Mouse (Mus musculus) ES-Bruce4 (cell line): ENCODE measurements around the gene AC124502.3. TPM values are rescaled to one million over a fixed set of nuclear protein-coding genes. Genes with fewer than 3 reads are reported as not detected.

Source experiments
- H3K27ac ChIP-seq: 2 replicates; pipeline ENCODE4 v1.5.1; 2012; ENCODE audit warnings: low read length, inconsistent platforms; ENCODE audit not compliant: insufficient read depth
- H3K27me3 ChIP-seq: 2 replicates; pipeline ENCODE4 v1.6.1; 2012; ENCODE audit warnings: mild to moderate bottlenecking, low read length, inconsistent platforms; ENCODE audit not compliant: control insufficient read depth, poor library complexity, insufficient read depth, severe bottlenecking
- H3K36me3 ChIP-seq: 2 replicates; pipeline ENCODE4 v1.6.1; 2012; ENCODE audit warnings: inconsistent platforms, mild to moderate bottlenecking, low read length, moderate library complexity; ENCODE audit not compliant: control insufficient read depth, poor library complexity, insufficient read depth, severe bottlenecking
- H3K4me1 ChIP-seq: one replicate; pipeline ENCODE4 v1.8.1; 2011; ENCODE audit warnings: low read length; ENCODE audit not compliant: control insufficient read depth, insufficient read depth
- H3K4me3 ChIP-seq: 2 replicates; pipeline ENCODE4 v1.5.1; 2011; ENCODE audit warnings: low read depth, mild to moderate bottlenecking, low read length
- H3K9ac ChIP-seq: 2 replicates; pipeline ENCODE4 v1.6.1; 2012; ENCODE audit warnings: low read depth, mild to moderate bottlenecking, inconsistent platforms; ENCODE audit not compliant: poor library complexity, severe bottlenecking
- H3K9me3 ChIP-seq: replicated peaks from 2 replicates; pipeline ENCODE4 v1.6.1; 2012; ENCODE audit warnings: mild to moderate bottlenecking, low read length, inconsistent platforms; ENCODE audit not compliant: control insufficient read depth, poor library complexity, insufficient read depth, severe bottlenecking
- CTCF ChIP-seq: IDR thresholded peaks from one replicate; pipeline ENCODE4 v1.8.1; 2011; ENCODE audit warnings: low read depth, low read length
- EP300 ChIP-seq: IDR thresholded peaks from 2 replicates; pipeline ENCODE4 v1.6.1; 2011; ENCODE audit warnings: low read depth, low read length; ENCODE audit not compliant: insufficient read depth
- POLR2A ChIP-seq: IDR thresholded peaks from one replicate; pipeline ENCODE4 v1.8.1; 2011; ENCODE audit warnings: low read length; ENCODE audit not compliant: insufficient read depth
- polyA plus RNA-seq: library from polyadenylated mRNA; stranded (reverse); fragments of >200 nt; gene quantifications from 2 replicates; pipeline ENCODE4 v1.2.4, GENCODE M21; 2011; ENCODE audit warnings: low read depth; ENCODE audit not compliant: missing spikeins, insufficient read depth, insufficient read length

AC124502.3 gene
- polyA plus RNA-seq, 1 experiment, result not detected

- H3K9me3 ChIP-seq, result no peaks in the 10 kb centered on the region
- peak within 1 kb of the TSS; percentile 93 for H3K4me3 ChIP-seq
- H3K27me3 ChIP-seq, result no peaks in the 10 kb centered on the region
- H3K9ac ChIP-seq, result peak within 1 kb of the TSS; percentile 44
- no peaks in the 10 kb centered on the region for H3K36me3 ChIP-seq
- TF ChIP-seq POLR2A (peak; percentile 69), CTCF (peak; percentile 49), EP300 (0 out of 2 replicates have a peak, but pooled peaks have one; percentile 9)
- no peaks in the 10 kb centered on the region for H3K4me1 ChIP-seq
- H3K27ac ChIP-seq, result no peak within 1 kb of the TSS
Observed at GRCm38 (mm10) chr19:5087884-5088728, 49.4 kb downstream of the AC124502.3 start, which contains the start of gene Yif1a. Gene Yif1a, plus strand, starts transcription at chr19:5088538.

- H3K9ac ChIP-seq, result no peak overlapping the region
- peak overlapping the region; percentile 93 for H3K4me3 ChIP-seq
- TF ChIP-seq POLR2A (no peak), CTCF (no peak), EP300 (no peak)
- no peaks in the 10 kb centered on the region for H3K4me1 ChIP-seq
- no peaks in the 10 kb centered on the region for H3K36me3 ChIP-seq
- H3K27ac ChIP-seq, result no peak overlapping the region
- no peaks in the 10 kb centered on the region for H3K9me3 ChIP-seq
- H3K27me3 ChIP-seq, result no peaks in the 10 kb centered on the region
Observed at GRCm38 (mm10) chr19:5089324-5089723, 50.6 kb downstream of the AC124502.3 start.

- no peaks in the 10 kb centered on the region for H3K4me1 ChIP-seq
- no peak overlapping the region for H3K27ac ChIP-seq
- H3K9ac ChIP-seq, result no peak overlapping the region
- no peaks in the 10 kb centered on the region for H3K36me3 ChIP-seq
- no peaks in the 10 kb centered on the region for H3K9me3 ChIP-seq
- H3K4me3 ChIP-seq, result no peak overlapping the region
- TF ChIP-seq EP300 (no peak), CTCF (no peak), POLR2A (no peak)
- H3K27me3 ChIP-seq, result no peaks in the 10 kb centered on the region
Observed at GRCm38 (mm10) chr19:5092083-5092482, 53.4 kb downstream of the AC124502.3 start.

- no peak overlapping the region for H3K27ac ChIP-seq
- TF ChIP-seq EP300, result no peak
- TF ChIP-seq POLR2A, result no peak
- TF ChIP-seq CTCF, result no peak
- H3K9ac ChIP-seq, result no peak overlapping the region
- no peaks in the 10 kb centered on the region for H3K9me3 ChIP-seq
- H3K4me1 ChIP-seq, result no peaks in the 10 kb centered on the region
- no peaks in the 10 kb centered on the region for H3K27me3 ChIP-seq
- H3K36me3 ChIP-seq, result no peaks in the 10 kb centered on the region
- H3K4me3 ChIP-seq, result no peak overlapping the region
Observed at GRCm38 (mm10) chr19:5093481-5094242, 55.0 kb downstream of the AC124502.3 start.

- H3K4me3 ChIP-seq, result no peak overlapping the region
- no peak overlapping the region for H3K9ac ChIP-seq
- TF ChIP-seq CTCF (peak; percentile 87), POLR2A (no peak), EP300 (no peak)
- H3K9me3 ChIP-seq, result no peaks in the 10 kb centered on the region
- no peaks in the 10 kb centered on the region for H3K36me3 ChIP-seq
- H3K27ac ChIP-seq, result no peak overlapping the region
- no peaks in the 10 kb centered on the region for H3K4me1 ChIP-seq
- H3K27me3 ChIP-seq, result no peaks in the 10 kb centered on the region
Observed at GRCm38 (mm10) chr19:5094243-5094632, 55.5 kb downstream of the AC124502.3 start.

- H3K27me3 ChIP-seq, result no peaks in the 10 kb centered on the region
- no peaks in the 10 kb centered on the region for H3K9me3 ChIP-seq
- H3K4me3 ChIP-seq, result no peak overlapping the region
- no peak overlapping the region for H3K27ac ChIP-seq
- H3K36me3 ChIP-seq, result no peaks in the 10 kb centered on the region
- no peak overlapping the region for H3K9ac ChIP-seq
- TF ChIP-seq CTCF (no peak), EP300 (no peak), POLR2A (no peak)
- H3K4me1 ChIP-seq, result no peaks in the 10 kb centered on the region
Observed at GRCm38 (mm10) chr19:5094746-5095417, 56.2 kb downstream of the AC124502.3 start.
